Mouse (Mus musculus) MEL (cell line): Measurements from ENCODE around the gene Cdk5. TPM values are rescaled to one million over a fixed set of nuclear protein-coding genes. Genes with fewer than 3 reads are reported as not detected.

Experiments used
- DNase-seq: peaks from one replicate; pipeline ENCODE4 v3.0.0; 2011; ENCODE audit warnings: low read depth, low spot score
- H3K27ac ChIP-seq: 2 replicates; pipeline ENCODE4 v1.5.1; 2012; ENCODE audit warnings: low read depth, mild to moderate bottlenecking, control low read depth, low read length, moderate library complexity; ENCODE audit not compliant: control insufficient read depth
- H3K27me3 ChIP-seq, 2 experiments: fragments of 150-350 bp in 1 of 2; sonication (generic) in 1 of 2; 2 replicates each; pipeline ENCODE4 v1.6.1; 2012; ENCODE audit warnings: low read length in 2 of 2, mild to moderate bottlenecking in 2 of 2, improper control_type of control experiment in 1 of 2, moderate library complexity in 1 of 2; ENCODE audit not compliant: insufficient read depth in 2 of 2, control insufficient read depth in 1 of 2
- H3K36me3 ChIP-seq, 2 experiments: 2 replicates each; pipeline ENCODE4 v1.6.1; 2012 to 2014; ENCODE audit warnings: low read length in 2 of 2, improper control_type of control experiment in 1 of 2, inconsistent platforms in 1 of 2, mild to moderate bottlenecking in 1 of 2; ENCODE audit not compliant: insufficient read depth in 2 of 2, control insufficient read depth in 1 of 2
- H3K4me1 ChIP-seq, 2 experiments: fragments of 150-350 bp in 1 of 2; sonication (generic) in 1 of 2; 2 replicates each; pipeline ENCODE4 v1.6.1; 2012; ENCODE audit warnings: low read length in 2 of 2, improper control_type of control experiment in 1 of 2, mild to moderate bottlenecking in 1 of 2; ENCODE audit not compliant: insufficient read depth in 2 of 2, control insufficient read depth in 1 of 2
- H3K4me3 ChIP-seq, 2 experiments: fragments of 150-350 bp in 1 of 2; sonication (generic) in 1 of 2; 2 replicates each; pipeline ENCODE4 v1.5.1; 2012; ENCODE audit warnings: low read depth in 2 of 2, low read length in 2 of 2, mild to moderate bottlenecking in 2 of 2, moderate library complexity in 2 of 2, control low read depth in 1 of 2, improper control_type of control experiment in 1 of 2; ENCODE audit not compliant: control insufficient read depth in 1 of 2, insufficient read depth in 1 of 2
- H3K79me2 ChIP-seq: 2 replicates; pipeline ENCODE4 v1.6.1; 2012; ENCODE audit warnings: mild to moderate bottlenecking, low read length, moderate library complexity; ENCODE audit not compliant: control insufficient read depth, poor library complexity, insufficient read depth
- H3K9ac ChIP-seq: 2 replicates; pipeline ENCODE4 v1.6.1; 2012; ENCODE audit warnings: low read depth, mild to moderate bottlenecking, control low read depth, low read length, moderate library complexity; ENCODE audit not compliant: control insufficient read depth, poor library complexity, severe bottlenecking
- H3K9me3 ChIP-seq: fragments of 150-350 bp; sonication (generic); replicated peaks from 2 replicates; pipeline ENCODE4 v1.6.1; 2012; ENCODE audit warnings: mild to moderate bottlenecking, low read length, improper control_type of control experiment, moderate library complexity; ENCODE audit not compliant: insufficient read depth
- CTCF ChIP-seq, 3 experiments: IDR thresholded peaks in 2 of 3; conservative IDR thresholded peaks in 1 of 3; 2 replicates each; pipeline ENCODE4 v1.5.1; 2011 to 2012; ENCODE audit warnings: low read length in 3 of 3, low read depth in 2 of 3, mild to moderate bottlenecking in 2 of 3, improper control_type of control experiment in 1 of 3, inconsistent platforms in 1 of 3, mixed read lengths in 1 of 3, moderate library complexity in 1 of 3; ENCODE audit not compliant: control insufficient read depth in 1 of 3, insufficient read depth in 1 of 3, poor library complexity in 1 of 3, severe bottlenecking in 1 of 3
- ETS1 ChIP-seq: IDR thresholded peaks from 2 replicates; pipeline ENCODE4 v1.6.1; 2012; ENCODE audit warnings: low read depth, mild to moderate bottlenecking, inconsistent platforms, low read length, improper control_type of control experiment, moderate library complexity
- HCFC1 ChIP-seq: IDR thresholded peaks from 2 replicates; pipeline ENCODE4 v1.6.1; 2012; ENCODE audit warnings: low read depth, mild to moderate bottlenecking, inconsistent platforms, low read length, improper control_type of control experiment, moderate library complexity
- JUND ChIP-seq: IDR thresholded peaks from 2 replicates; pipeline ENCODE4 v1.6.1; 2011; ENCODE audit warnings: low read depth, mild to moderate bottlenecking, improper control_type of control experiment, low read length
- MAX ChIP-seq: IDR thresholded peaks from 2 replicates; pipeline ENCODE4 v1.6.1; 2011; ENCODE audit warnings: low read length, improper control_type of control experiment
- MYB ChIP-seq: IDR thresholded peaks from 2 replicates; pipeline ENCODE4 v1.6.1; 2011; ENCODE audit warnings: mild to moderate bottlenecking, low read depth, low read length, improper control_type of control experiment
- MYC ChIP-seq: IDR thresholded peaks from 2 replicates; pipeline ENCODE4 v1.6.1; 2011; ENCODE audit warnings: low read depth, mild to moderate bottlenecking, low read length, improper control_type of control experiment, moderate library complexity
- NELFE ChIP-seq: IDR thresholded peaks from 2 replicates; pipeline ENCODE4 v1.6.1; 2011; ENCODE audit warnings: low read depth, low read length, improper control_type of control experiment
- POLR2A ChIP-seq, 2 experiments: IDR thresholded peaks; 2 replicates each; pipeline ENCODE4 v1.6.1; 2011 to 2012; ENCODE audit warnings: low read length in 2 of 2, mild to moderate bottlenecking in 2 of 2, control low read depth in 1 of 2, improper control_type of control experiment in 1 of 2, low read depth in 1 of 2, moderate library complexity in 1 of 2; ENCODE audit not compliant: control insufficient read depth in 1 of 2, insufficient read depth in 1 of 2, poor library complexity in 1 of 2
- POLR2AphosphoS5 ChIP-seq: IDR thresholded peaks from 2 replicates; pipeline ENCODE4 v1.6.1; 2012; ENCODE audit warnings: low read depth, borderline replicate concordance, mild to moderate bottlenecking, inconsistent platforms, low read length, moderate library complexity, mixed read lengths
- RCOR1 ChIP-seq: IDR thresholded peaks from 2 replicates; pipeline ENCODE4 v1.6.1; 2012; ENCODE audit warnings: low read depth, mild to moderate bottlenecking, inconsistent platforms, low read length, improper control_type of control experiment
- SIN3A ChIP-seq: IDR thresholded peaks from 2 replicates; pipeline ENCODE4 v1.6.1; 2012; ENCODE audit warnings: low read length, improper control_type of control experiment, inconsistent platforms
- UBTF ChIP-seq: IDR thresholded peaks from 2 replicates; pipeline ENCODE4 v1.6.1; 2012; ENCODE audit warnings: low read depth, mild to moderate bottlenecking, inconsistent platforms, low read length, improper control_type of control experiment, moderate library complexity, borderline replicate concordance; ENCODE audit not compliant: insufficient read depth
- ZC3H11A ChIP-seq: IDR thresholded peaks from 2 replicates; pipeline ENCODE4 v1.6.1; 2012; ENCODE audit warnings: low read depth, mild to moderate bottlenecking, inconsistent platforms, low read length, improper control_type of control experiment
- ZNF384 ChIP-seq: IDR thresholded peaks from 2 replicates; pipeline ENCODE4 v1.6.1; 2012; ENCODE audit warnings: low read depth, mild to moderate bottlenecking, inconsistent platforms, low read length, improper control_type of control experiment
- polyA plus RNA-seq, 2 experiments: library from polyadenylated mRNA; stranded (reverse) in 1 of 2; unstranded in 1 of 2; fragments of >175 nt in 1 of 2; fragments of >200 nt in 1 of 2; gene quantifications; 2 replicates each; pipeline versions ENCODE4 v1.2.1 to v1.2.4; 2012; ENCODE audit warnings: low replicate concordance in 2 of 2, low read depth in 1 of 2; ENCODE audit not compliant: insufficient read length in 2 of 2, insufficient read depth in 1 of 2, missing spikeins in 1 of 2
- total RNA-seq: library from RNA; depleted of rRNA; stranded (reverse); fragments of 300-350 nt; gene quantifications from 2 replicates; pipeline ENCODE4 v1.2.3, GENCODE M21; 2012

Cdk5 gene
- total and polyA plus RNA-seq, 3 experiments = 24.8 to 82.6 TPM; not detected in 1

- DNase-seq = no peak
- no peaks in the 10 kb centered on the region for H3K9me3 ChIP-seq
- peaks cover 14% of the 10 kb centered on the region for H3K79me2 ChIP-seq
- peaks cover 6 to 17% of the 10 kb centered on the region in 2 experiments for H3K4me1 ChIP-seq
- H3K36me3 ChIP-seq = peaks cover 2 to 15% of the 10 kb centered on the region in 2 experiments
- H3K27ac ChIP-seq = no peak overlapping the region
- no peak overlapping the region for H3K4me3 ChIP-seq
- H3K27me3 ChIP-seq = no peaks in the 10 kb centered on the region
- H3K9ac ChIP-seq = no peak overlapping the region
- no peak for TF ChIP-seq SIN3A
- no peak for TF ChIP-seq RCOR1
- TF ChIP-seq ZC3H11A = no peak
- TF ChIP-seq NELFE = no peak
- TF ChIP-seq HCFC1 = no peak
- no peak for TF ChIP-seq UBTF
- no peak for TF ChIP-seq MYB
- no peak for TF ChIP-seq ZNF384
- TF ChIP-seq ETS1 = no peak
- no peak for TF ChIP-seq MYC
- TF ChIP-seq MAX = no peak
- TF ChIP-seq POLR2A (IDR thresholded peaks at IDR 0.05; ENCODE audit: control insufficient read depth in 1 of 2, insufficient read depth in 1 of 2, low read depth in 1 of 2, low read length in 2 of 2, poor library complexity in 1 of 2) = no peak
- no peak for TF ChIP-seq CTCF (IDR thresholded peaks at IDR 0.05 in 2 of 3, conservative IDR thresholded peaks at IDR 0.05 in 1 of 3; ENCODE audit: control insufficient read depth in 1 of 3, insufficient read depth in 1 of 3, low read depth in 2 of 3, low read length in 3 of 3, poor library complexity in 1 of 3, severe bottlenecking in 1 of 3)
- no peak for TF ChIP-seq JUND
These were observed 5.3 kb upstream of the Cdk5 start for GRCm38 (mm10) chr5:24428596-24428995.

GRCm38 (mm10) chr5:24427981-24428402 is 4.7 kb upstream of the Cdk5 start:
- Histone ChIP-seq H3K36me3 (peaks cover 2 to 15% of the 10 kb centered on the region in 2 experiments), H3K4me1 (peaks cover 6 to 17% of the 10 kb centered on the region in 2 experiments), H3K27ac (no peak overlapping the region), H3K9ac (no peak overlapping the region), H3K27me3 (no peaks in the 10 kb centered on the region), H3K79me2 (peaks cover 14% of the 10 kb centered on the region), H3K9me3 (no peaks in the 10 kb centered on the region), H3K4me3 (no peak overlapping the region)
- no peak for DNase-seq
- no peak for TF ChIP-seq POLR2AphosphoS5
- no peak for TF ChIP-seq MAX

GRCm38 (mm10) chr5:24427285-24427633 is 3.9 kb upstream of the Cdk5 start:
- no peak overlapping the region for H3K4me3 ChIP-seq
- peaks cover 14% of the 10 kb centered on the region for H3K79me2 ChIP-seq
- H3K27me3 ChIP-seq = no peaks in the 10 kb centered on the region
- H3K4me1 ChIP-seq = peaks cover 6 to 22% of the 10 kb centered on the region in 2 experiments
- H3K36me3 ChIP-seq = peaks cover 2 to 17% of the 10 kb centered on the region in 2 experiments
- H3K9me3 ChIP-seq = no peaks in the 10 kb centered on the region
- no peak overlapping the region for H3K27ac ChIP-seq
- no peak overlapping the region for H3K9ac ChIP-seq
- TF ChIP-seq JUND = no peak
- no peak for TF ChIP-seq NELFE
- no peak for DNase-seq
